Mouse (Mus musculus) testis, postnatal 14 days (tissue): ENCODE results near the gene Zfp446.

Experiments
- DNase-seq: peaks from one replicate; pipeline ENCODE4 v3.0.0; 2021; ENCODE audit warnings: low spot score

Gene Zfp446

DNA sequence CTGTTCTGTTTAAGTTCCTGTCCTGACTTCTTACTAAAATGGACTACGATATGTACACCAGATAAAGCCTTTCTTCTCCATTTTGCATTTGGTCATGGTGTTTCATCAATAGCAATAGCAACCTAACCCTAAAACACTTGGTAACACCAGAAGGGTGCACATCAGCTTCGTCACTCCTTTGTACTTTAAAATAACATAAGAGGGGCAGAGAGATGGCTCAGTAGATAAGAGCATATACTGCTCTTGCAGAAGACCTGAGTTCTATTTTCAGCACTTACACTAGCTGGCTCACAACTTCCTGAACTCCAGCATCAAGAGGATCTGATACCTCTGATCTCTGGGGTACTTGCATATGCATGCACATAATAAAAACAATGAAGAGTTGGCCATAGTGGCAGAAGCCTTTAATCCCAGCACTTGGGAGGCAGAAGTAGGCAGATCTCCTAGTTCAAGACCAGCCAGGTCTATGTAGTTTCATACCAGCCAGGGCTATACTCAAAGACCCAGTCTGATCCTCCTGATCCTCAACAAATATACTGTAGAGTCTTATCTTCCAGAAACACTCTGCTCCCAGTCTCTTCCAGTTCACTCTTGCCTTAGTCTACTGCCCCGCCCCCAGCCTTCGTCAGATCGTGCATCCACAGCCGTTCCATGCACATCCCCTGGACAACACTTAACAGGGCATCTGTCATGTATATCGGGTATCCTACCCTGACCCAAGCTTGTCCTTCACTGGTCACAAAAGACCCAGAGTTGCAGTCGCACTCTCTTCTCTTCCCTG, 10.0 kb downstream of the Zfp446 start:
- no peak for DNase-seq

- no peak for DNase-seq
Observed at GRCm38 (mm10) chr7:12992222-12992621, 14.6 kb downstream of the Zfp446 start.

DNA sequence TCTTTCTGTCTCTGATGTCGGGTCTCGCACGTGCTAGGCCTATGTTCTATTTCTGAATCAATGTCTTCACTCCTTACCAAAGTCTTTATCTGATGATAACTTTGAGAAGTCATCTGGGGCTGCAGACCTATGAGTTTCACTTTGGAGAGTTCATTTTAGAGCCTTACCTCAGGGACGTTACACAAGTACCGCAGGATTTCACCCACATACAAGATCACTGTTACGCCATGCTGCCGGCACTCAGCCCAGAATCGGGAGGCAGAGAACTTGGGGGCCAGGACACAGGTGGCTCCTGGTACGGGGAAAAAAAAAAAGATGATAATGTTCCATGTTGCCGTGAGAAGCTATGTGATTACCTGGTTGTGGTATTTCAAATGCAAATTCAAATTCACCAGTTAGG, 15.5 kb downstream of the Zfp446 start:
- DNase-seq, result no peak

DNA sequence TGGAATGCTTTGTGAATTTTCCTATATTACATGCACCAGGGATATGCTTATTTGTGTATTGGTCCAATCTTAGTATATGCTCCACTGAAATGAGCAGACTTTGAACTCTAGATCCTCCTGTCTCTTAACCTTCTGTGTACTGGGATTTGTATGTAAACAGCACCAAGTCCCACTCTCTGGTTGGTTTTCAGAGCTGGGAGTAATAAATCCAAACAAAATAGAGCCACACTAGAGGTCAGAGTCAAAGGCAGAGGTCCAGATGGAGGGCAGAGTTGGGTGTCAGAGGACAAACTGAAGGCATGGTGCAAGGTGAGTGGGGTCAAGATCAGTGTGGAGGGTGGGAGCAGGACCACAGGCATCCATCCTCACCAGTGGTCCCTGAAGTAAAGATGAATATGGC, 18.2 kb downstream of the Zfp446 start:
- DNase-seq, result no peak

- no peak for DNase-seq
Observed at GRCm38 (mm10) chr7:12997230-12997629, 19.6 kb downstream of the Zfp446 start.

DNA sequence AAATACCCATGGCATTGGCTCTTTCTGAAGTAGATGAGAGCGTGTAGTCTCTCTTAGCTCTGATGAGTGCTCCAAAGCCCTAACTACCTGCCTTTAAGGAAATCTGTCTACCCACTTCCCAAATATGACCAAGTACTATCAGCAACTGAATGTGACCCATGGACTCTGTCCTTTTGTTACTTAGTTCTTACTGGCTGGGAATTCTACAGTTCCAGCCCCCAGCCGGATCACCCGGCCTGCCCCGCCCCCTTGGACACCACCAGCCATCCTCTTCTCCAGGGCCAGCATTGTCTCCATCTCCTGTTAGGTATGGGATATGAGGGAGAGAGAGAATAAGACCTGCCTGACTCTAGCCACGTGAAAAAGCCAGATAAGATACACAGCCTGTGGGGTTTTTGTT, 20.4 kb downstream of the Zfp446 start, which contains the start of gene Slc27a5:
TSS of gene Slc27a5 (minus strand) at position 140 of the 400 bp plus-strand sequence.
- no peak for DNase-seq

GRCm38 (mm10) chr7:12998851-12999250, 21.2 kb downstream of the Zfp446 start, which contains the start of gene Trim28:
Gene Trim28, plus strand, starts transcription at chr7:12999114.
- DNase-seq, result no peak

DNA sequence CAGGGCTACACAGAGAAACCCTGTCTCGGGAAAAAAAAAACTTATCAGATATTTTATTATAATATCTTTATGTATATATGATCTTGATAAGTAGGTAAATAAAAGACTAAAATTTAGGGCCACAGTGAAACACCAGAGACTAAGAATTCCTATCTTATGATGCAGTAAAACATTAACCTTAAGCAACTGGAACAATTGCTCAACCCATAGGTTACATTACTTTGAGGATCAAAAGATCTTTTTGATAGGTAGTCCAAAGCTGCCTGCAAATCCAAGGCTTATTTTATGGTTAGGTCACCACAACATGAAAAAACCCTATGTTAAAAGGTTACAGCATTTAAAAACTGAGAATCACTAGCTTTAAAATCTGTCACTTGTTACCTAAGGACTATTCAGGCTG, 23.9 kb downstream of the Zfp446 start:
- DNase-seq, result no peak

DNA sequence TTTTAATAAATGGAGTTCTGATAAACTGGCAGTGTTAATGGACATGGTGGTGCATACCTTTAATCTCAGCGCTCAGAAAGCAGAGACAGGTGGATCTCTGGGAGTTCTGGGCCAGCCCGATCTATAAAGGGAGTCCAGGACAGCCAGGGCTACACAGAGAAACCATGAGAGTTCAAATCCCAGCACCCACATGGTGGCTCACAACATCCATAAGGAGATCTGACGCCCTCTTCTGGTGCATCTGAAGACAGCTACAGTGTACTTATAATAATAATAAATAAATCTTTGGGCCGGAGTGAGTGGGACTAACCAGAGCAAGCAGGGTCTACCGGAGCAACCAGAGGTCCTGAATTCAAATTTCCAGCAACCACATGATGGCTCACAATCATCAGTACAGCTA, 25.7 kb downstream of the Zfp446 start:
- DNase-seq, result no peak

DNA sequence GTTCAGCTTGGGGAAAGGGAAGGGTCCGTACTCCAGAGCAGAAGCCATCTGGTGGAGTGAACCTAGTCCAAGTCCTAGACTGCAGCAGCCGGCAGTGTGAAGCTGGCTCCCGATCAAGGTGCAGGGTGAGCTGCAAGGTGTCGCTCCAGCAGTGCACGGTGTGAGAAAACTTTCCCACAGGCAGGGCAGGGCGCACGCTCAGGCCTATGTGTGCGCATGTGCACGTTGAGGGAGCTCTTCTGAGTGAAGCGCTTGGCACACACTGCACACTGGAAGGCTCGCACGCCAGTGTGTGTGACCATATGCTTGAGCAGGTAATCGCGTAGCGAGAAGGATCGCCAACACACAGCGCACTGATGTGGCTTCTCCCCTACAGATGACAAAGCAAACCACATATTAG, 28.4 kb downstream of the Zfp446 start:
- DNase-seq, result no peak

GRCm38 (mm10) chr7:13006531-13006930, 28.9 kb downstream of the Zfp446 start:
- DNase-seq, result no peak

GRCm38 (mm10) chr7:13007341-13008092, 29.9 kb downstream of the Zfp446 start:
- no peak for DNase-seq

DNA sequence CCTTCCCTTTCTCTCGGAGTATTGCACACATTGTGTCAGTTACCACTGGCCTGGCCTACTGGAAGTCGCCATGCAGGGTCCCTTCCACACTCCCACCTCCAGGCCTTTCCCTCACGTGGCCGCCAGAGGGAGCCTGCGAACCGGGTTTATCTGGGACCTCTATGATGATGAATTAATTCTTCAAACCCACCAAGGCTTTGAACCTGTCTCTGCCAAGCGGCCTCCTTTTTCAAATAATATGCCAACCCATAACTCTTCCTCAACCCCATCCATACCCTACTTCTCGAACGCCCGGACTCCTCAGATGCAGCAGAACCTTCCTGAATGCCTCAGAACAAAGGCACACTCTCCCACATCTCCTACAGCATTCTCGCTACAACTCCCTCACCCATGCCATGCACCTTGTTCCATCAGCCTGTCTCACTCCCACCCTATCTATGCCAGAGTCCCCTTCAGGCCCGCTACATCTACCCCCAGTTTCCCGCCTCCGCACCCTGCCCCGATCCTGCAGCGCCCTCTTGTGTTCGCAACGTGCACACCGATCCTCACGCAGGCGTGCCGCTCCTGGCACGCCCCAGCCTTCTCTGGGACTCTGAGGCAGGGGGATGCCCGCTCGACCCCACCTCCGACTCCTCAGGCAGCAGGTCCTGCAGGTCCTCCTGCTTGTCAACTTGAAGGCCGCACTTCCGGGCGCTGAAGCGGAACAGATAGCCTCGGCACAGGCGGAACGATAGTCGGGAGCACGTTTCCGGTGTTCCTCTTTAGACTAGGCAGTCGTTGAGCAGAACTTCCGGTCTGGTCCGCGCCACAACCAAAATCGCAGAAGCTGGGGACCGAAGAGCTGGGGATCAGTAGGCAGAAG, 31.7 kb downstream of the Zfp446 start:
- peak; percentile 93 for DNase-seq

DNA sequence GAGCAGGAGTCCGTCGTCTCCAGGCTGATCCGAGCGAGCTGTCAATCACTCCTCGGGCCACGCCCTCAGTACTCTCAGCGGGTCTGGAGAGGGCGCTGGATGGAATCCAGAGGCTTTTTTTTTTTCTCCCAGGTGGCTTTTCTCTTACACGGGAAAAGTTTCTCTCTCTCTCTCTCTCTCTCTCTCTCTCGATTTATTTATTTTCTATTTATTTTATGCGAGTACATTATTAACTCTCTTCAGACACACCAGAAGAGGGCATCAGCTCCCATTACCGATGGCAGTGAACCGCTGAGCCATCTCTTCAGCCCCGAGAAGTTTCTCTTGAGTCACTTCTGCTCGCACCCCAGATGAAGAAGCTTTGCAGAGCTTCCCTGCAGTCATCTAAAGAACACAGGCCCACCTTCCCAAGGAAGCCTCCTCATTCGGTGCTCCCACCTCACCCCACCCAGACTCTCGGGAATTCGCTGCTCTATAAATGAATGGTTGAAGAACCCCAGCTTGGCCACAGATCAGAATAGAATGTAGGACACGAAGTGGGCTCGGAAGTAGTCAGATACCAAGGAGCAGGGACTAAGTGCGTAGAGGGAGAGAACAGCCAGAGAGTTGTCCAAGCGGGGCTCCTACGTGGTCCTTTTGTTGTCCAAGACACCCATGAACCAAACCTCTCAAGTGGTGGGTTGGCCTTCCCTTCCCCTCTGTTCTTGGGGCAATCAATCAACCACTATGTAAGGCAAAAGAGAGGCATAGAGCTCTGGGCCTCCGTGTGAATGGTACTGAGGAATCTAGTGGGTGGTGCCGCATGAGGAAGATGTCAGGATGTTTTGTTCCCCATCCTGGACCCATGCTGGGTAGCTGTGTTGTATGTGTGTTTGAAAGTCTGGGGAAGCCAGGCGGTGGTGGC, 32.6 kb downstream of the Zfp446 start, which contains the start of gene Zbtb45:
TSS of gene Zbtb45 (minus strand) at position 30 of the 904 bp plus-strand sequence.
- DNase-seq, result no peak

DNA sequence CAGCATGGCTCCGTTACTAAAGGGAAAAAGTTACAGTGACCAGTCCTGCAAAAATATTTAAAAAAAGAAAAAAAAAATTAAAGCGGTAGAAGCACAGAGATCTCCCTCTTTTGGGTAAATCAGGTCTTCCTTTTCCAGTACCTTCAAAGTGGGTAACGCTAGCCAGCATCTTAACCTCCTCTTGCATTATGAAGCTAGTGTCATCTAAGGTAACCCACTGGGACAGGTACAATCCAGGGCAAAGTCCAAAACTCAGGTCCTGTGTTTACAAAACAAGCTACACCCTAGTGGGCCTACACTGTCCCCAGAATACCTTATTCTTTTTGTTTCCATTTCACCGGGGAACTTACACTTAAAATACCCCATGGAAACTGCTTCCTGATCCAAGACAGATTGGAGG, 36.0 kb downstream of the Zfp446 start:
- DNase-seq, result no peak

DNA sequence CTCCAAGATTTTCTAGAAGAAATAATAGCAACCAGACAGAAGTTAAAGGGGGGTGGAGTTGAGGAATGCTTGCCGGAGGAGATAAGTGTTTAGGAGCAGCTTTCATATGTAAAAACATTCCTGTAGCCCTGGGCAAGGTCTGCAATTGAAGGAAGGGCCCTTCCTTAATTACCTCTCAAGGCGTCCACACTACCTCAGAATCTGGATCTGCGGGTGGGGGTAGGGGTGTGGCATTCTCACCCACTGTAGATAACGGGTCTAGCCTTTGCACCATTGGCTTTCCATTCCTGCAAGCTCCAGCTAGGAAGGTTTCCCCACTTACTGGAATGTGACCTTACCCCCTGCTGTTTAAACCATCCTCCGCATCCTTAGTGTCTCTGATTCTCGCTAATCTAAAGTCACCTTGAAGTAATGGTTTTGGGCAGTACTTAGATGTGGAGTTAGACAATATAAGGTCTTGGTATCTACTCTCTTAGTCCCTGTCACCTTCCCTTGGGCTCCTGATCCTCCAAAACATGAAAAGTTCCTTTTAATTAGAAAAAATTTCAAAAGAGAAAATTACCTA, 36.7 kb downstream of the Zfp446 start:
- DNase-seq, result no peak

DNA sequence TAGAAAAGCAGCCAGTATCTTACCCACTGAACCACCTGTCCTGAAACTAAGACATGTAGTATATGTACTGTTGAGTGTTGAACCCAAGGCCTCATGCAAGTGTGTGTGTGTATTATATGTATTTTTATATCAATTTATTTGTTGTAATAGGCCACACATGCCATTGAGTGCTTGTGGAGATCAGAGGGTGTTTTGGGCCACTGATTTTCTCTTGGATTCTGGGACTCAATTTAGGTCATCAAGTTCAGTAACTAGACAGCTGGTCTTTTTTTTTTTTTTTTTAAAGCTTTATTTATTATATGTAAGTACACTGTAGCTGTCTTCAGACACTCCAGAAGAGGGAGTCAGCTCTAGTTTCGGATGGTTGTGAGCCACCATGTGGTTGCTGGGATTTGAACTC, 37.6 kb downstream of the Zfp446 start:
- DNase-seq, result no peak

- peak; percentile 86 for DNase-seq
Observed at GRCm38 (mm10) chr7:13022773-13023535, 45.3 kb downstream of the Zfp446 start.

DNA sequence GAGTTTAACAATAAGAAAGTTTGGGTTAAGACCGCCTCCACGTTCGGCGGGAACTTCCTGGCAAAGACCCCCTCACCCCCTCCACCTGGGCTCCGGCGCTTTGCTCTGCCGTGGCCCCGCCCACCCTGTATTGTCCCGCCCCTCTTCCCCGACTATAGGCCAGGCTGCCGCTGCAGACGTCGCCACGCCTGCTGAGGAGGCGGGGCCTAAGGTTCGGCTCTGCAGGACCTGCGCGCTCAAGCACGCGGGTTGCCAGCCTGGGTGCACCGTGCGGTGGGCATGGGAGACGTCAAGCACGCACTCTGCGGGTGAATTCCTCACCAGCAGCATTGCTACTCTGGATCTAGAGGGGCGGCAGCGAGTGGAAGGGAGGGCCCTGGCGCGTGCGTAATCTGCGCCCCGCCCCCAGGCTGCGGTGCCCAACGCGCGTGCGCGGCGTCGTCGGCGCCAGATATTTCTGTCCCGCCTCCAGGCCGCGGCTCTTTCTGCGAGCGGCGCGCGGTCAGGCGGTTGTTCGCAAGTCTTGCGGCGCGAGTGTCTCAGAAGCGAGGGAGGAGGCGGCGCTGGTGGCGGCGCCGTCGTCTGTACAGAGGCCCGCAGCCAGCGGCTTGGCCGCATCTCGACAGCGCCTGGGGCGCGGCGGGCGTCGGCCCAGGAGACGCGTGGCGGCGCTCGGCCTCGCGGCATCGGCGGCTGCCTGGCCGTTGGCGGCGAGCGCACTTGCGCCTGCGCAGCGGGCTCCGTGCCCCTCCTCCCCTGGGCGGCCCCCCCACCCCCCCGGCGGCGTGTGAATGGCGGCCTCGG, 46.5 kb downstream of the Zfp446 start:
- peak; percentile 95 for DNase-seq
